Mouse (Mus musculus): ENCODE results near the gene Fermt3.

Fermt3 gene

DNA sequence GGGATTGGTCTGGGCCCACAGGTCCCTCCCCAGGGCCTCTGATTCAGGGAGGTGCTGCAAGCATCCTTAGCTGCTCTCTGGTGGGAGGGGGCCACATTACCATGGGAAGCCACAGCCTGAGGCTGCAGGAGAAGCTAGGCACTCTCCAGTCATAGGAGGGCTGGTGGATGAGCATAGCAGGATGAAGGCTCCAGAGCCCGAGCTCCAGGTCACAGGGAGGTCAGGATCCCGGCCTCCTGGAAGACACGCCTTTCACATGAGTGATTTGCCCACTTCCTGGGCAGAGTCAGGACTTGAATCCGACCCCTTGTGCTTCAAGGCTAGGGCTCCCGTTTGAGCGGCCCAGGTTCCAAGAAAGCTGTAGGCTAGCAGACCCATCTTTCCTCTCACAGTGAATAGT is 47.6 kb downstream of the Fermt3 start:
- DNase-seq (ENCODE audit: low spot score) = no peak

DNA sequence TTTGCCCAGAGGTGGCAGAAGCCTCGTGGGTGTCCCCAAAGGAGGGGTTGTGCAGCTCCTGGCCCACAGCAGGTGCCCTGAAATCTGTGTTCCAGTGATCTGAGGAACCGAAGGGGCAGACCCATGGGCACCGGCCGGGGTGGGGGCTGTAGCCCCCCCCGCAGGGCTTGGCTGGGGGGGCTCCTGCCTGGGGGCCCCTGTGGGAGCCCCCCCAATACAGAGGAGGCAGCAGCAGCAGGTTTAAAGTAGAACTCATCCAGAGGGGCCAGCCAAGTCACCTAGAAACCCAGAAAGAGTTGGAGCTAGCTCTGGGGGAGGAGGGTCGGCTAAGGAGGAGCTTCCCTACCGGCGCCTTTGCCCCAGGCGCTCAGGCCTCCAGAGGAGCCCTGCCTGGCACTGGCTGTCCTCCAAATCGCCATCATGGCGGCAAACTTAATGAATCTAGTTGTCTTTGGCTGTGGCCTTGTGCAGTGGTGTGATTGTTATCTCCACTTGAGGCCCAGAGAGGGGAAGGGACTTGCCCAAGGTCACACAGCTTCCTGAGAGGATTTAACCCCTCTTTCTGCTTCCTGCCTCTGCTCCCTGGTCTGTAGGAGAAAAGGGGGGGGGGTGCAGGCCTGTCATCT is 48.7 kb downstream of the Fermt3 start:
- no peak for DNase-seq (ENCODE audit: low spot score)

DNA sequence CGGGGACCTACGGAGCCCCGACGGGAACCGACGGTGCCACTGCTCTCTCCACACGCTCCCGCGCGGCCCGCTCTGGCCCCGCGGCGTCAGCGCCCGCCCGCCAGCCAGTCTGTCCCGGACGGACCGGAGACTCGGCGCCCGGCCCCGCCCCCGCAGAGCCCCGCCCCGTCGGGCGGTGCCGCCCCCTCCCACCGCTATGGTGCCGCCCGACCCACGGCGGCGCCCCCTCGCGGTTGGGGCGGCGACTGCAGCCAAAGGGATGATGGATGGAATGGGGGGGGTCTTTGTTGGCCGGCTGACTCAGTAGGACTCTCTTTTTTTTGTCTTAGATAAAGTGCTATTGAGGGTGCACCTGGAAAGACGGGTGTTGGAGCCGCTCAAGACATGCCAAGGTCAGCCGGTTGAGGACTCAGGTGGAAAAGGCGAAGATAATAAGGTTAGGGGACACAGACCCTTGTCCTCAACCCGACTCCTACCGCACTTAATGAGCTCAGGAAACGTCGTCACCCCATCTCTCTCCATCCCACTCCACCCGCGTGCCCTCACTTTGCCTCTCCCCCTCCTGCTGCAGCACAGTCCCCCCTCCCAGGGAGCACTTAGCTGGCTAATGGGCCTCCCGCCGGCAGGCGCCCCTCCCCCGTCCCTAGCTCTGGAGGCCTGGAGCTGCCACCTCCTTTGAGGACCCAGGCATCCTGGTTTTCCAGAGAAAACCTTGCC is 49.4 kb downstream of the Fermt3 start:
- peak; percentile 81 for DNase-seq (ENCODE audit: low spot score)

DNA sequence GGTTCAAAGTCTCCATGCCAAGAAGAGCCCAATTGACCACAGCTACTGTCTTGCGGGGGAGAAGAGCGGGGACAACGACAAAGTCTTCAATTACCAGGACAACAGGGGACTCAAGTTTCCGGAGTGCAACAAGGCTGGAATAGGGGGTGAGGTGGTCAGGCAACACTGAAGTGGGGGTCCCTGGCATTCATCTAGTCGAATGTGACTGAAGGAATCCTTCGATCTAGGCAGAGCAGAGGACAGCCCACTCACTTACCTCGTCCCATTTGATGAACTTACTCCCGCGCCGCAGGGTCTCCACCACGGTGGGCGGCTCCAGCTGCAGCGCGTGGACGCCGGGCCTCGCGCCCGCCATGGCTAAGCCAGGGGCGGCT is 50.0 kb downstream of the Fermt3 start:
- DNase-seq (ENCODE audit: low spot score) = peak; percentile 43

DNA sequence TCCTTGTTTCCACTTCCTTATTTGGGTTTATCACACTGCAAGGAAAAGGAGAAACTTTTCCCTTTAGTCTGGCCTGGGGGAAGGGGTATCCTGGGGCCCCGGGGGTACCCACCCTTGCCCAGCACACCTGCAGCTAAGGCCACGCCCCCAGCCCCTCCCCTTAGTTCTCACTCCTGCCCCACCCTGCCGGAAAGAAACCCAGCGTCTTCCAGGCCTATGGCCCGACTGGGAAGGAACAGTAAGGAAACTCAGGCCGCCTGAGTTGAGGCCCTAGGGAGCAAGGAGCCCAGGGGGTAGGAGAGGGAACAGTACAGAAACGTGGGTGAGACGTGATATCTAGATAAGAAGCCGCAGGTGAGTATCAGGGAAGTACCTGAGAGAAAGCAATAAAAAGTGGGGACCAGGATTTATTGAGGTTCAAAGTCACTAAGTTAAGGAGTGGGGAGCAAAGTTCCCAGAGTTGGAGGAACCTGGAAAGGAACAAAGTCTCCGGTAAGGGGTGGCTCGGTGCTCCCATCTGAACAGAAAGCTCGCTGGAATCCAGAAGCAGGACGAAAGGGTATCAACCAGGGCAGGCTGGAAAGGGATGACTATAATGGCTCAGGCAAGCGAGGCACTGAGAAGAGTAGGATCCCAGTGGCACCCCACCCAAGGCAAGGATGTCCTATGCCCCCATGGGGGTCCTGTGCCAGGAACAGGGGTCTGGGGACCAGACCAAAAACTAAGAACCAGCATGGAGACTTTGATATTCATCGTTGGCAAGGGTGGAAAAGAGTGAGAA is 50.6 kb downstream of the Fermt3 start:
- DNase-seq (ENCODE audit: low spot score) = peak; percentile 72

DNA sequence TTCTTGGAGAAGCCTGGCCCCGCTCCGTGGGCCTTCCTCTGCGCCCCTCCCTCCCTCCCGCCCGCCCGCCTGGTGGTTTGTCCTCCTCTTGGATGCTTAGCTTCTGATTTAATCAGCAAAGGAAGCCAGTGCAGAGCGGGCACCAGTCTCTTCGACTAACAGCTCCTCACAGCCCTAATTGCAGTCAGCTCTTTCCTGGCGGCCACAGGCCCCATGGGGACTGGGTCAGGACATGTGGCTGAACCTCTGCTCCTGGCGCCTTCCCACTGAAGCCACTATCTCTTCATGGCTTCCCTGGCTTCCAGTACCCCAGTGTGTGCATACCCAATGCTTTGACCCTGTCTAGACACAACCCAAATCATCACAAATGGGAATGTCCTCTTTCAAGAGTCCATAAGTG is 62.8 kb downstream of the Fermt3 start:
- no peak for DNase-seq (ENCODE audit: low spot score)

DNA sequence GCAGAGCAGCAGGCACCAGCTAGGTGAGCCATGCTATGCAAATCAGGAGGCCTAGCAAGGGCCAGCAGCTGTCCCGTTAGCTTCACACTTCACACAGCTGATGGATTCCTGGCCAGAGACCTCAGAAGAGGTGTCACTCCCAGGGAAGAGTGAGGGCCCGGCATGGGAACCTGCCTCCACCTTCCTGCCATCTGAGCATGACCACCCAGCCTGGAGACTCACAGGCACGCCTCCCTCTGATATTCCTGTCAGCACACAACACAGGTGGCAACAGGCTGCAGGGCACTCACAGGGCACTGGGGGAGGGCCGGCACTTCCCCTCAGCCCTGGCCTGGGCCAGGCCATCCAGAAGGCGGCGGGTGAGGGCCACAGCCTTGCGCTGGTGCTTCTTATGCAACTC is 63.8 kb downstream of the Fermt3 start:
- no peak for DNase-seq (ENCODE audit: low spot score)

DNA sequence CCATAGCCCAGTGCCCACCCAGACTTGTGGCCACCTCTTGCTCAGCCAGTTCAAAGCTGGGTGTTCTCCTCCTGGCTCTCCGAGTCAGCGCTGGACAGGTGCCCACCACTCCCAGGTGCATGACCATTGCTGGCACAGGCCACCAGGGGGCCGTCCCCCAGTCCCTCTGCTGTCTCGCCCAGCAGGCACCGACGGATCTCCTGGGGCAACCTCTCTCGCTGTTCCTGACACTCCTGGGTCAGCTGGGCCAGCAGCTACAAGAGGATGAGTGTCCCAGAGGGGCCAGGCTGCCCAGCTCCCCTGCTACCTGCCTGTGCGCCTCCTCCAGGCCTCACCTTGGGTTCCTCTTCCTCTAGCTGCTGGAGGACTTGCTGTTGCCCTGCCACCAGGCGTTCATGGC is 65.2 kb downstream of the Fermt3 start:
- DNase-seq (ENCODE audit: low spot score) = no peak

DNA sequence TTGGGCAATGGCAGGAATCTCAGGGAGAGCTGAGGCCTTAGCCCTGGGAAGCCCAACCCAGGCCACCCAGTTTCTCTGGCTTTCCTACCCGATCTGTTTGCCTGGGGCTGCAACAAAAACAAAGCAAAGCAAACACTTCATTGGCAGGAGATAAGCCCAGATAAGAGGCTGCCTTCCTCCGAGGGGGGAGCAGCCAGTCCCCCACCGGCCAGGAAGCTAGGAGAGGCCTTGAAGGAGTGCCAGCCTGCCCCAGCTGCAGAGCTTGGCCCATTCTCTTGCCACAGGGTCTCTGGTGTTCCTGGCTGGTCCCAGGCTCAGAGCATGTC is 66.6 kb downstream of the Fermt3 start:
- no peak for DNase-seq (ENCODE audit: low spot score)

DNA sequence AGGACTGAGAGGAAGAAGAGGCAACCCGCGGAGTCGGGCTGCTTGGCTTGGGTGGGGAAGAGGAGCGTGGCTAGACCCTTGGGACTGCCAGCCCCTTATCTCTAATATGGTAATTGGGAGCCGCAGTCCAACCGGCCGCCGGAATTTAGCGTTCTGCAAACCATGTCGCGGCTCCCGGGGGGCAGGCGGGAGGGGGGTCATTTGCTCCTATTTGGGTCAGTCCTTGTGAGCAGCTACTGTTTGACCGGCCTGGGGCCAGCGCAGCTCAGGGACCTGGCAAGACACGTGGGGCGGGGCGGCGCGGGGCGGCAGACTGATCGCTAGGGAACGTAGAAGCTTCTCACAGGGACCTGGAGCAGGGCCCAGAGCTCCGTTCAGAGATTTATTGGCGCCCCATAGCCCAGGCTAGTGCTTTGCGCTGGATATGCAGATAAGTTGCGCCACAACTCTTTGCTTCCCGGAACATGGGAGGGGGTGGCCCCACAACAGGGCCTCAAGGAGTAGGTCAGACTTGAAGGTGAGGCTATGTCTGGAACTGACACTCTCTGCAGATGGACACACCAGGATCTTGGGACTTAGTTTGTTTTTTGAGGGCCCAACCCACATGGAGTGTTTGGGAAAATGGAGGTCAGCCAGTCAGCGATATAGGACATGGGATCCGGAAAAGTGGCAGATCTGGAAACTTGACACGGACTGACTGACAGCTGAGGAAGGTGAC is 67.1 kb downstream of the Fermt3 start:
- peak; percentile 97 for DNase-seq (ENCODE audit: low spot score)

DNA sequence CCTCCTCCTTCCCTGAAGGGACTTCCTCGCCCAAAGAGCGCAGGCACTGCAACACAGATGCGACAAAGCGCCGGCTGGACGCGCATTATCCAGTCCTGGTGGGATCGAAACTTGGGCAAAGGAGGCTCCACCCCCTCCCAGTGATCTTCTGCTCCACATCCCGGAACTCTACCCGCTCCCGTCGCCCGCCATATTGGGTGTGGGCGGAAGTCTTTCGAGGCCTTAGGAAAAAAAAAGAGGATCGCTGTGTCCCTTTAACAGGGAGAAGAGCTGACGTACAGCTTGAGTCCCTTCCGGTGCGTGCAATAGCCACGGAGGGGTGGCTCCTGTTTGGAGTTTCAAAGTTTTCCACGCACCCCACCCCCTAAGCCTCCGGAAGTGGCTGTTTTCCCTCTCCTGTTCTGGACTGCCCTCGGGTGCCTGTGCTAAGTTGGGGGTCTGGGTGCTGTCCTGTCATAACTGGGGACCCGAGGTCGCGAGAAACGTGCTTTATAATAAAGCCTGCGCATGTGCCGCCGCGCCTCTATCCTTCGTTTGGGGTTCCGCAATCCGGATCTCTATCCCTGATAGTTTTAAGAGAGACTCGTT is 67.8 kb downstream of the Fermt3 start:
- DNase-seq (ENCODE audit: low spot score) = peak; percentile 98

DNA sequence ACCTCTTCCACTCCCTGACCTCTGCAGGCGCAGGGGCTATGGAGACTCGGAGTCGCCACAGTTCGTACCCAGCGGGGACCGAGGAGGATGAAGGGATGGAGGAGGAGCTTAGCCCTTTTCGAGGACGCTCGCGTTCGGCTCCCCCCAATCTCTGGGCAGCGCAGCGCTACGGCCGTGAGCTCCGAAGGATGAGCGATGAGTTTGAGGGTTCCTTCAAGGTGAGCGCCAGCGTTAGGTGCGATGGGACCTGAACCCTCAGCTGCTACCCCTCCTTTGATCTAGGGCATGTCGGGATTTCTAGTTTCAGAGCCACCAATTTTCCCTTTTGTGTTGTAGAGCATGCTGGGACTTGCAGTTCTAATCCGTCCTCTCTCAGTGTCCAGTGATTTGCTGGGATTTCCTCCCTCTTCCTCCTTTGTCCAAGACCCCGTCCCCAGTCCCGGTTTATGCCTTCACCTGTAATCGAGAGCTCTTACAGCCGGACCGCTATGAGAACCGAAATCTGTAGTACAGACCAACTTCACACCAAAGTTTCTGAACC is 68.6 kb downstream of the Fermt3 start:
- peak; percentile 75 for DNase-seq (ENCODE audit: low spot score)

DNA sequence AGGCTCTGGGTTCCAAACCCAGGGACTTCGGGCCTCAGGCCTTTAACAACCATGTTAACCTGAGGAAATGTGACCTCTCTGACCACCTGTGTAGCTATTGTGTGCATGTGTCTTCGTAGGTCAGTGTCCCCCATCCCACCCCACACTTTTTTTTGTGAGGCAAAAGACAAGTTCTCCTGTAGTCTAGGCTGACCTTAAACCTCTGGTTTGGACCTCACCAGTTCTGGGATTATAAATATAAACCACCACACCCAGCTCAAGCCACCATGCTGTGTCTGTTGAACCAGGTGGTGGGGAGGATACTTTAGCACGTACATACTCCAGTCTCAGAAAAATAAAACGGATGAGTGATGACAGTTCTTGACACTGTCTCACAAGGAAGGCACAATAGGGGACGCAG is 69.3 kb downstream of the Fermt3 start:
- DNase-seq (ENCODE audit: low spot score) = no peak

DNA sequence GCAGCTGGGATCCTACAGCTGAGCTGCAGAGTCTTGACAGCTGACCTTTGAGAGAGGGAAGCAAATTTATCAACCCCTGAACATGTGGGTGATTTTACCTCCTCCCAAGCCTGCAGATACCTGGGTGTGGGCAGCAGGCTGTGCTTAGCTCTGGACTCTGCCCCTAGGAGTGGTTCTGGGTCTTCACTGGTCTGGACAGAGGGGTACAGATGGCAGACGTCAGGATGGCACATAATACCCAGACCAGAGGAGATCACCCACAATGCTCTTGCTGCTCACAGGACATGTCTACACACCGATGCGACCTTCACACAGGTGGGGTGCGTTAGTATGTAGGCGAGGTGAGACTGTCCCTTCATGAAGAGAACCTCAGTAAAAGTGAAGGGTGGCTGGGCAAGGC is 69.7 kb downstream of the Fermt3 start:
- DNase-seq (ENCODE audit: low spot score) = no peak
